Mouse (Mus musculus) heart, adult 8-10 months (tissue): ENCODE measurements at regions not wholly inside any gene's neighbourhood (a gene's known extent, or its start where the extent isn't known, plus 50 kb on each side); places are given as distances from the start of the nearest gene placed in this dataset.
"Not testable (repeated sequence)": the region's sequence is repeated elsewhere in the genome, so short reads cannot be mapped to it uniquely, and the experiment has no call there.

Source experiments
- DNase-seq: peaks from one replicate; pipeline ENCODE4 v3.0.0; 2022; ENCODE audit warnings: low spot score

DNA sequence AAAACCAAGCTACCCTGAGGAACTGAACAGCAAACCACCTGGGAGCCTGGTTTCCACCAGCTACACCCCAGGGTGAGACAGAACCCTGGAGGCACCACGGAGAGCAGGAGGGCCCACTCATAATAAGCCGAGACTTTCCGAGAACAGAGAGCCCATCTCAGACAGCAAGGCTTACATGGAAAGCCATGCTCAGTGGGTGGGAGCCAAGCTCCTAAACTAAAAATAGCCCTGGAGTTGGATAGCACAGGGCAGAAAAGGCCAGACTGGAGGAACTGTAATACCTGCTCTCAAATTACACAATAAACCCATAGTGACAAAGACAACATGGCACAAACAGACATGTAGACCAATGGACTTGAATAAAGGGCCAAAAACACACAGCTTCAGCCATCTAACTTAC is 69.9 kb downstream of the Fbxo4 start:
- DNase-seq = peak; percentile 13

GRCm38 (mm10) chr15:3908721-3909120 is 70.7 kb downstream of the Fbxo4 start:
- DNase-seq = peak; percentile 35

DNA sequence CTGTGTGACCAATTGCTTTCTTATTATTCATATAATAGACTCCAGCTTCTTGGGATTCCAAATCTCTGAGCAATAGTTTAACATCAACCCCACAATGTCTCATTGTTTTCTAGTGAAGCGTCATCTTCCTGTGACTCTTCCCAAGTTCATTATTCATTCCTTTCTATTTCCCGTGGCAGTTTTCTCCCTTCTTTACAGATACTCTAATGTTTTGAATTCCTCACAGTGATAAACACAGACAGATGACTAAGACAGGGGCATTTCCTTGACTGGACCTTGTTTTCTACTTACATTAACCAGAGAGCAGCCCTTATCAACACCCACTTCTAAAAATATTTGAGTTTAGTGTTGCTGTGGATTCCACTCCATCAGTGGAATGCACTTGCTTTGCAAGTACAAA is 73.8 kb downstream of the Fbxo4 start:
- DNase-seq = no peak

GRCm38 (mm10) chr15:3878429-3878828 is 100.9 kb downstream of the Fbxo4 start:
- no peak for DNase-seq

GRCm38 (mm10) chr15:3877506-3877905 is 101.9 kb downstream of the Fbxo4 start:
- DNase-seq = no peak

GRCm38 (mm10) chr15:3875210-3875861 is 104.0 kb downstream of the Fbxo4 start:
- peak; percentile 35 for DNase-seq

- no peak for DNase-seq
Observed at GRCm38 (mm10) chr15:3831802-3832201, 147.6 kb downstream of the Fbxo4 start.

DNA sequence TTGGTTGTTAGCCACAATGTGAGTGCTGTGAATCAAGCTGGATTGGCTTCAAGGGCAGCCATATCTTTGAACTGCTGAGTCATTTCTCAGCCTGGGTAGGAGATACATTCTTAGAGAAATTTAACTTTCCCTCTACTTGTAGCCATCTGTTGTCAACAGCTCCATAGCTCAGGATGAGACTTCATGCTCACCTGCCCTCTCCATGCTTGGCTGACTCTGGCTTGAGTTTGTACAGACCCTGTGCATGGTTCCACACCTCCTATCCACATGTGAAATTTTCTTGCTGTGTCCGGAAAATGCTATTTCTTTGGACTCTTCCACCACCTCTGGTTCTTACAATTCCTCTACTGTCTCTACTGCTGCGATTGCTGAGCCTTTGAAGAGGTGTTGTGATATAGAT is 173.9 kb downstream of the Fbxo4 start:
- no peak for DNase-seq

- DNase-seq = no peak
Observed at GRCm38 (mm10) chr15:3775865-3776264, 192.6 kb upstream of the Ghr start.

- no peak for DNase-seq
Observed at GRCm38 (mm10) chr15:3772228-3772789, 189.0 kb upstream of the Ghr start.

- no peak for DNase-seq
Observed at GRCm38 (mm10) chr15:3770312-3770711, 187.0 kb upstream of the Ghr start.

DNA sequence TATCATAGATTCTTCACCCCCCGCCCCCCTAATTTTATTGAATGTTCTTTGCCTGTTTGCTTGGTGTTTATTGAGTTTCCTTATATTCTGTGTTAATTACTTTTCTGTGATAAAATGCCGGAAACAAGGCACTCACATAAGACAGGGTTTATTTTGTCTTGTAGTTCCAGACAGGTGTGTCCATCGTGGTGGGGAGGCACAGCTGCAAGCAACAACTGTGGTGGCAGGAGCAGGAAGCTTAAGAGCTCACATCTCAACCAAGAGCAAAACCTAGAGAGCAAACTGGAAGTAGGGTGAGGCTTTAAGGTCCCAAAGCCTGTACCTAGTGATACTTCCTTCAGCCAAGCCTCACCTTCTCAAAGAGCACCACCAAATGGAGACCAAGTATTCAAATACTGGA is 181.4 kb upstream of the Ghr start:
- DNase-seq = no peak

- no peak for DNase-seq
Observed at GRCm38 (mm10) chr15:3760396-3760795, 177.1 kb upstream of the Ghr start.

- no peak for DNase-seq
Observed at GRCm38 (mm10) chr15:3755636-3756035, 172.3 kb upstream of the Ghr start.

DNA sequence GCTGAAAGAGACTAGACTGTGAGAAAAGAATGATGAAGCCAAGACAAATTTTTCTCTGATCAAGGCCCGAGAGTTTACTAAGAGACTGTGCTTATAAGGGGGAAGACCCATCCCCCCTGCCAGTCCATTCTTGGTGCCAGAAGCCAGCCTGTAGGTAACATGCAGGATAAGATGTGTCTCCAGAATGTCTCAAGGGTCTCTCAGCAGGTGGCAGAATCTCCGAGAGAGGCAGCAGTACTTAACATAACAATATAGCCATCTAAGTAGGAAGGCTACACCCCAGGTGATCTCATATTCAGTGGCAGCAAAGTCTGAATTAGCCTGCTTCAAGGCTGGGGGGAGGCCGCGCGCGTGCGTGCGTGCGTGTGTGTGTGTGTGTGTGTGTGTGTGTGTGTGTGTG is 164.8 kb upstream of the Ghr start:
- not testable (repeated sequence) for DNase-seq

GRCm38 (mm10) chr15:3743168-3743814 is 160.0 kb upstream of the Ghr start:
- no peak for DNase-seq

GRCm38 (mm10) chr15:3742191-3742590 is 158.9 kb upstream of the Ghr start:
- no peak for DNase-seq

GRCm38 (mm10) chr15:3725214-3725613 is 141.9 kb upstream of the Ghr start:
- DNase-seq = peak; percentile 64

- no peak for DNase-seq
Observed at GRCm38 (mm10) chr15:3720668-3721340, 137.5 kb upstream of the Ghr start.

GRCm38 (mm10) chr15:3711764-3712163 is 128.5 kb upstream of the Ghr start:
- no peak for DNase-seq

- DNase-seq = peak; percentile 54
Observed at GRCm38 (mm10) chr15:3707089-3708078, 124.1 kb upstream of the Ghr start.
